Mouse (Mus musculus): Measurements from ENCODE around the gene Cers3. TPM values are rescaled to one million over a fixed set of nuclear protein-coding genes. Genes with fewer than 3 reads are reported as not detected.

Gene Cers3
- total and polyA plus RNA-seq, 3 experiments: 0.13 to 0.23 (median 0.19) TPM

- Histone ChIP-seq H3K27me3 (replicated peaks) (peaks cover 64% of the 10 kb centered on the region), H3K9ac (ENCODE audit: insufficient read depth, low read depth) (no peak overlapping the region)
These were observed 87.5 kb downstream of the Cers3 start for GRCm38 (mm10) chr7:66830803-66831202.

GRCm38 (mm10) chr7:66831295-66831694 lies 88.0 kb downstream of the Cers3 start:
- Histone ChIP-seq H3K4me2 (ENCODE audit: insufficient read depth, low read depth, poor library complexity, severe bottlenecking) (no peak overlapping the region), H3K9ac (ENCODE audit: insufficient read depth, low read depth) (no peak overlapping the region), H3K27ac (ENCODE audit: insufficient read depth, low read depth) (no peak overlapping the region), H3K79me2 (replicated peaks; ENCODE audit: control insufficient read depth, extremely low read depth, insufficient read depth, poor library complexity, severe bottlenecking) (no peaks in the 10 kb centered on the region), H3K36me3 (replicated peaks in 1 of 2; ENCODE audit: control insufficient read depth in 1 of 2, insufficient read depth in 1 of 2, low read length in 1 of 2) (no peaks in the 10 kb centered on the region), H3K27me3 (replicated peaks) (peaks cover 65% of the 10 kb centered on the region), H3K4me3 (replicated peaks in 1 of 3; ENCODE audit: low read depth in 2 of 3, low read length in 2 of 3, poor library complexity in 1 of 3) (no peak overlapping the region), H3K9me3 (replicated peaks; ENCODE audit: low read length) (no peaks in the 10 kb centered on the region), H3K4me1 (ENCODE audit: control insufficient read depth in 1 of 2, insufficient read depth in 2 of 2) (no peaks in the 10 kb centered on the region)
- in situ Hi-C loops (cut with MboI; ENCODE audit: low pct_ligation_motif_present, low pct_unique_long_range_greater_than_20kb, low sequenced_read_pairs): loop anchor here (25.0 kb wide), 1 partner anchor 381 kb away; the partner anchor contains the start of gene Lysmd4
- no peak for TF ChIP-seq RAD21 (IDR thresholded peaks at IDR 0.05; ENCODE audit: low read depth, low read length)
- no peak for TF ChIP-seq MXI1 (IDR thresholded peaks at IDR 0.05; ENCODE audit: low read depth, low read length)
- TF ChIP-seq HCFC1 (IDR thresholded peaks at IDR 0.05; ENCODE audit: low read depth, low read length): no peak
- no peak for TF ChIP-seq ZNF384 (IDR thresholded peaks at IDR 0.05; ENCODE audit: low read depth, low read length)
- dilution Hi-C loops (cut with MboI; ENCODE audit: extremely low pct_ligation_motif_present, extremely low pct_unique_long_range_greater_than_20kb, low sequenced_read_pairs): no loop called here
- no peak for DNase-seq (ENCODE audit: extremely low read depth)

More at GRCm38 (mm10) chr7:66830803-66831202, 87.5 kb downstream of the Cers3 start:
- H3K4me2 ChIP-seq (ENCODE audit: insufficient read depth, low read depth, poor library complexity, severe bottlenecking): no peak overlapping the region
- dilution Hi-C loops (cut with MboI; ENCODE audit: extremely low pct_ligation_motif_present, extremely low pct_unique_long_range_greater_than_20kb, low sequenced_read_pairs) (no loop called here), in situ Hi-C loops (cut with MboI; ENCODE audit: low pct_ligation_motif_present, low pct_unique_long_range_greater_than_20kb, low sequenced_read_pairs) (loop anchor here (25.0 kb wide), 1 partner anchor 381 kb away; the partner anchor contains the start of gene Lysmd4)
- H3K9me3 ChIP-seq (replicated peaks; ENCODE audit: low read length): no peaks in the 10 kb centered on the region
- H3K27ac ChIP-seq (ENCODE audit: insufficient read depth, low read depth): no peak overlapping the region
- DNase-seq (ENCODE audit: extremely low read depth): no peak
- H3K4me1 ChIP-seq (ENCODE audit: control insufficient read depth in 1 of 2, insufficient read depth in 2 of 2): no peaks in the 10 kb centered on the region
- H3K36me3 ChIP-seq (replicated peaks in 1 of 2; ENCODE audit: control insufficient read depth in 1 of 2, insufficient read depth in 1 of 2, low read length in 1 of 2): no peaks in the 10 kb centered on the region
- H3K79me2 ChIP-seq (replicated peaks; ENCODE audit: control insufficient read depth, extremely low read depth, insufficient read depth, poor library complexity, severe bottlenecking): no peaks in the 10 kb centered on the region
- no peak for TF ChIP-seq CHD1 (IDR thresholded peaks at IDR 0.05; ENCODE audit: low read depth, low read length)
- TF ChIP-seq ZC3H11A (IDR thresholded peaks at IDR 0.05; ENCODE audit: low read depth, low read length): no peak
- TF ChIP-seq USF1 (IDR thresholded peaks at IDR 0.05; ENCODE audit: low read depth, low read length): no peak
- TF ChIP-seq NELFE (IDR thresholded peaks at IDR 0.05; ENCODE audit: low read depth, low read length): no peak
- TF ChIP-seq EP300 (IDR thresholded peaks at IDR 0.05; ENCODE audit: low read length): no peak
- no peak for TF ChIP-seq ELF1 (IDR thresholded peaks at IDR 0.05; ENCODE audit: low read depth, low read length)
- no peak for TF ChIP-seq POLR2A (IDR thresholded peaks at IDR 0.05; ENCODE audit: low read depth, low read length)
- no peak for TF ChIP-seq HCFC1 (IDR thresholded peaks at IDR 0.05; ENCODE audit: low read depth, low read length)
- TF ChIP-seq ZNF384 (IDR thresholded peaks at IDR 0.05; ENCODE audit: low read depth, low read length): no peak
- no peak overlapping the region for H3K4me3 ChIP-seq (replicated peaks in 1 of 3; ENCODE audit: low read depth in 2 of 3, low read length in 2 of 3, poor library complexity in 1 of 3)

GRCm38 (mm10) chr7:66839463-66840007 lies 96.2 kb downstream of the Cers3 start, which contains the start of gene Adamts17:
Gene Adamts17 (plus strand): TSS chr7:66839735.
- peak; percentile 75 for DNase-seq (ENCODE audit: extremely low read depth)
- no peak within 1 kb of the TSS for H3K9ac ChIP-seq (ENCODE audit: insufficient read depth, low read depth)
- no peaks in the 10 kb centered on the region for H3K36me3 ChIP-seq (replicated peaks in 1 of 2; ENCODE audit: control insufficient read depth in 1 of 2, insufficient read depth in 1 of 2, low read length in 1 of 2)
- H3K9me3 ChIP-seq (replicated peaks; ENCODE audit: low read length): peaks cover 9% of the 10 kb centered on the region
- peak within 1 kb of the TSS in 1 of 3 experiments; percentile 13 for H3K4me3 ChIP-seq (replicated peaks in 1 of 3; ENCODE audit: low read depth in 2 of 3, low read length in 2 of 3, poor library complexity in 1 of 3)
- in situ Hi-C loops (cut with MboI; ENCODE audit: low pct_ligation_motif_present, low pct_unique_long_range_greater_than_20kb, low sequenced_read_pairs) (loop anchor here (25.0 kb wide), 1 partner anchor 373 kb away; the partner anchor contains the start of gene Lysmd4), dilution Hi-C loops (cut with MboI; ENCODE audit: extremely low pct_ligation_motif_present, extremely low pct_unique_long_range_greater_than_20kb, low sequenced_read_pairs) (no loop called here)
- peaks cover 0 to 7% of the 10 kb centered on the region in 2 experiments; a peak in 1 of 4 replicates for H3K4me1 ChIP-seq (ENCODE audit: control insufficient read depth in 1 of 2, insufficient read depth in 2 of 2)
- H3K27me3 ChIP-seq (replicated peaks): peaks cover 77% of the 10 kb centered on the region
- no peak within 1 kb of the TSS for H3K27ac ChIP-seq (ENCODE audit: insufficient read depth, low read depth)
- H3K79me2 ChIP-seq (replicated peaks; ENCODE audit: control insufficient read depth, extremely low read depth, insufficient read depth, poor library complexity, severe bottlenecking): no peaks in the 10 kb centered on the region
- peak within 1 kb of the TSS; percentile 74 for H3K4me2 ChIP-seq (ENCODE audit: insufficient read depth, low read depth, poor library complexity, severe bottlenecking)
- TF ChIP-seq MAX (IDR thresholded peaks at IDR 0.05; ENCODE audit: low read length) (peak; percentile 98), KAT2A (IDR thresholded peaks at IDR 0.05; ENCODE audit: insufficient replicate concordance, low read length) (no peak), ELF1 (IDR thresholded peaks at IDR 0.05; ENCODE audit: low read depth, low read length) (no peak), JUN (IDR thresholded peaks at IDR 0.05; ENCODE audit: insufficient read depth, low read depth, low read length) (no peak), EP300 (IDR thresholded peaks at IDR 0.05; ENCODE audit: low read length) (no peak), TCF12 (IDR thresholded peaks at IDR 0.05; ENCODE audit: low read depth, low read length) (0 out of 2 replicates have a peak, but pooled peaks have one; percentile 22), RCOR1 (conservative IDR thresholded peaks at IDR 0.05; ENCODE audit: low read depth, low read length) (no peak), SIN3A (IDR thresholded peaks at IDR 0.05; ENCODE audit: low read length) (peak; percentile 70; the same call in 1 of the 2 replicates), ZMIZ1 (IDR thresholded peaks at IDR 0.05; ENCODE audit: low read depth, low read length) (no peak), MXI1 (IDR thresholded peaks at IDR 0.05; ENCODE audit: low read depth, low read length) (peak; percentile 92), CTCF (conservative IDR thresholded peaks at IDR 0.05 in 1 of 2, IDR thresholded peaks at IDR 0.05 in 1 of 2; ENCODE audit: low read depth in 2 of 2, low read length in 2 of 2) (peak; percentile 17 to 80; a peak in 2 of 4 replicates), ZC3H11A (IDR thresholded peaks at IDR 0.05; ENCODE audit: low read depth, low read length) (no peak), NRF1 (IDR thresholded peaks at IDR 0.05; ENCODE audit: low read depth, low read length) (0 out of 2 replicates have a peak, but pooled peaks have one; percentile 9), UBTF (IDR thresholded peaks at IDR 0.05; ENCODE audit: low read depth, low read length) (no peak), USF2 (conservative IDR thresholded peaks at IDR 0.05; ENCODE audit: low read depth, low read length) (no peak), SMC3 (IDR thresholded peaks at IDR 0.05; ENCODE audit: low read depth, low read length) (peak; percentile 82), RAD21 (IDR thresholded peaks at IDR 0.05; ENCODE audit: low read depth, low read length) (peak; percentile 69), IRF4 (IDR thresholded peaks at IDR 0.05; ENCODE audit: low read depth, low read length) (peak; percentile 46; the same call in 1 of the 2 replicates)
